Mouse (Mus musculus) brain, embryonic 18.5 days (tissue): ENCODE data around the gene Slc10a1.
"Not testable (repeated sequence)": the region's sequence is repeated elsewhere in the genome, so short reads cannot be mapped to it uniquely, and the experiment has no call there.

Experiments
- DNase-seq: peaks from one replicate; pipeline ENCODE4 v3.0.0-alpha.2; 2012; ENCODE audit warnings: low read depth, low spot score

Slc10a1 gene

GRCm38 (mm10) chr12:80966059-80966838, 2.3 kb downstream of the Slc10a1 start:
- no peak for DNase-seq

GRCm38 (mm10) chr12:80962566-80962965, 5.9 kb downstream of the Slc10a1 start:
- DNase-seq, result no peak

GRCm38 (mm10) chr12:80957961-80958360, 10.5 kb downstream of the Slc10a1 start:
- no peak for DNase-seq

GRCm38 (mm10) chr12:80956039-80956438, 12.5 kb downstream of the Slc10a1 start:
- no peak for DNase-seq

- DNase-seq, result no peak
These were observed 16.0 kb downstream of the Slc10a1 start for GRCm38 (mm10) chr12:80952526-80952925.

- DNase-seq, result no peak
These were observed 16.8 kb downstream of the Slc10a1 start for GRCm38 (mm10) chr12:80951640-80952219.

GRCm38 (mm10) chr12:80949603-80950002, 18.9 kb downstream of the Slc10a1 start:
- not testable (repeated sequence) for DNase-seq

- DNase-seq, result no peak
These were observed 20.3 kb downstream of the Slc10a1 start for GRCm38 (mm10) chr12:80948202-80948601.

GRCm38 (mm10) chr12:80945996-80946355, 22.5 kb downstream of the Slc10a1 start:
- peak; percentile 91 for DNase-seq

GRCm38 (mm10) chr12:80945334-80945995, 23.0 kb downstream of the Slc10a1 start, which contains the start of gene Srsf5:
Gene Srsf5 (plus strand): TSS chr12:80945504.
- DNase-seq, result peak; percentile 96

GRCm38 (mm10) chr12:80944963-80945333, 23.6 kb downstream of the Slc10a1 start:
- not testable (repeated sequence) for DNase-seq

- no peak for DNase-seq
These were observed 24.3 kb downstream of the Slc10a1 start for GRCm38 (mm10) chr12:80944204-80944603.

GRCm38 (mm10) chr12:80943395-80943794, 25.1 kb downstream of the Slc10a1 start:
- no peak for DNase-seq

GRCm38 (mm10) chr12:80941886-80942285, 26.6 kb downstream of the Slc10a1 start:
- DNase-seq, result no peak

- DNase-seq, result no peak
These were observed 29.3 kb downstream of the Slc10a1 start for GRCm38 (mm10) chr12:80939165-80939564.

GRCm38 (mm10) chr12:80938642-80939041, 29.9 kb downstream of the Slc10a1 start:
- DNase-seq, result no peak

- DNase-seq, result no peak
These were observed 31.0 kb downstream of the Slc10a1 start for GRCm38 (mm10) chr12:80937331-80938029.

GRCm38 (mm10) chr12:80936751-80937150, 31.8 kb downstream of the Slc10a1 start:
- no peak for DNase-seq

- DNase-seq, result no peak
These were observed 35.6 kb downstream of the Slc10a1 start for GRCm38 (mm10) chr12:80932865-80933264.

- no peak for DNase-seq
These were observed 36.9 kb downstream of the Slc10a1 start for GRCm38 (mm10) chr12:80931402-80932140.

- no peak for DNase-seq
These were observed 38.4 kb downstream of the Slc10a1 start for GRCm38 (mm10) chr12:80930141-80930540.
